ENCODE assay signal across 10 mouse cellular contexts in the genomic region with DNA sequence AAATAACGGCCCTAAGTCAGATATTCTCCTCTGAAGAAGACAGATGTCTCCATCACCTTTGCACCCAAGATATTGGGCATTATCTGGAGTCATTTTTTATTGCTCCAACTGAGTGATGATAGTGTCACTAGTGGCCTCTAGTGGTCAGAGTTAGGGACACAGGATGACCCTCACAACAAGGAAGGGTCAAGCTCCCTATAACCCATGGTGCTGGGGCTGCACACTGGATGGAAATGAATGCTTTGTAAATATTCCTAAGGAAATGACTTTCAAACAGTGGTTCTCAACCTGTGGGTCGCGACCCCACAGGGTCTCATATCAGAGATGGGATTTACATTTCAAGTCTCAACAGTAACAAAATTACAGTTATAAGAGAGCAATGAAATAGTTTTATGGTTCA. TPM values are rescaled to one million over a fixed set of nuclear protein-coding genes. Genes with fewer than 3 reads are reported as not detected.
DNase-seq lines count a peak whose midpoint lies in the region; TF ChIP-seq lines count a peak whose summit lies in the region.
"Had no signal": no experiment of that assay in that cellular context is flagged by ENCODE, and none has a peak within 500 bp of the region (broad histone marks: within the 10 kb centered on the region; RNA-seq: fewer than 3 reads in every experiment).

No protein-coding gene starts in this region.

- H3K27ac ChIP-seq in liver, adult 2 months (replicated peaks; ENCODE audit: insufficient read depth, low read depth, low read length) = no peak overlapping the region
- H3K27ac ChIP-seq: liver, embryonic 15.5 days had no signal

- peak; percentile 24; the same call in 1 of the 2 replicates for TF ChIP-seq CTCF in liver, adult 2 months (IDR thresholded peaks at IDR 0.05; ENCODE audit: low read depth, low read length)

- H3K27me3 ChIP-seq in liver, adult 2 months (ENCODE audit: control insufficient read depth, insufficient read depth, low read length) = no peaks in the 10 kb centered on the region
- H3K27me3 ChIP-seq: liver, embryonic 15.5 days had no signal

- peak; percentile 67 for DNase-seq in embryo, embryonic 10 days (ENCODE audit: low spot score)
- DNase-seq in embryo, embryonic 9.5 days (ENCODE audit: extremely low spot score) = no peak
- DNase-seq in liver, adult 2 months (ENCODE audit: extremely low read depth, low read depth, low spot score) = peak; percentile 19
- DNase-seq in liver = no peak
- DNase-seq in adipocyte (ENCODE audit: low spot score) = peak; percentile 44
- peak; percentile 57 for DNase-seq in retina, embryonic 14.5 days (ENCODE audit: low spot score)
- no peak for DNase-seq in left cerebral cortex, adult 9 months (ENCODE audit: low spot score in 2 of 2)
- no peak for DNase-seq in c-Kit-positive CD71-positive TER-119-positive erythroid progenitor cells, embryonic 14.5 days (ENCODE audit: low spot score)

- no peaks in the 10 kb centered on the region for H3K79me2 ChIP-seq in liver, adult 2 months (ENCODE audit: control insufficient read depth, insufficient read depth, low read length)

- no peak for TF ChIP-seq POLR2A in liver, adult 2 months (IDR thresholded peaks at IDR 0.05; ENCODE audit: extremely low read depth, insufficient read depth, low read length)

- H3K36me3 ChIP-seq in liver, adult 2 months (ENCODE audit: control insufficient read depth, insufficient read depth, low read length) = no peaks in the 10 kb centered on the region
- H3K36me3 ChIP-seq: liver, embryonic 15.5 days had no signal

- WGBS in liver, adult 2 months = 47% methylated on average over 3 of the region's 3 CpGs

- H3K4me1 ChIP-seq in liver, adult 2 months (ENCODE audit: control insufficient read depth, insufficient read depth, low read length) = no peaks in the 10 kb centered on the region

- H3K4me3 ChIP-seq in liver, adult 2 months (ENCODE audit: insufficient read depth, low read depth, low read length) = no peak overlapping the region
- H3K4me3 ChIP-seq: liver, embryonic 15.5 days had no signal

- H3K9ac ChIP-seq in liver, adult 2 months (ENCODE audit: low read depth, low read length) = no peak overlapping the region
- H3K9ac ChIP-seq: liver, embryonic 15.5 days had no signal

RNA-seq across cellular contexts. Expression of a gene that starts 31.7 kb away (rescaled TPM):
- 8.4 and 14.2 TPM in 2 replicates for total RNA-seq in liver, adult 2 months (2014; rRNA removed)
- polyA plus RNA-seq in liver, adult 2 months (2012; rRNA removed) = 37.4 and 39.5 TPM in 2 replicates
- polyA plus RNA-seq: hindbrain, embryonic 11.5 days had no signal

Comparison
In these comparisons a context has a peak if more than half of its experiments do, and no peak if none do; other contexts are left out.
1. DNase-seq: peak in embryo, embryonic 10 days (single experiment), liver, adult 2 months (single experiment), adipocyte (single experiment) and retina, embryonic 14.5 days (single experiment); none in embryo, embryonic 9.5 days (single experiment), liver (single experiment), left cerebral cortex, adult 9 months (0 of 2) and c-Kit-positive CD71-positive TER-119-positive erythroid progenitor cells, embryonic 14.5 days (single experiment).